Comparison of ENCODE assay signal across 18 mouse cellular contexts in genomic region chr13:34669919-34670865, GRCm38 (mm10). TPM values are rescaled to one million over a fixed set of nuclear protein-coding genes. Genes with fewer than 3 reads are reported as not detected.
DNase-seq lines count a peak whose midpoint lies in the region; ATAC-seq and TF ChIP-seq lines count a peak whose summit lies in the region.
"Had no signal": no experiment of that assay in that cellular context is flagged by ENCODE, and none has a peak within 500 bp of the region (broad histone marks: within the 10 kb centered on the region; RNA-seq: fewer than 3 reads in every experiment).

No protein-coding gene starts in this region.

- H3K27me3 ChIP-seq in spleen, adult 2 months (ENCODE audit: control insufficient read depth, insufficient read depth, low read length): no peaks in the 10 kb centered on the region
- no peaks in the 10 kb centered on the region for H3K27me3 ChIP-seq in hindbrain, embryonic 13.5 days
- peaks cover 6% of the 10 kb centered on the region; the same call in 1 of the 2 replicates for H3K27me3 ChIP-seq in midbrain, embryonic 14.5 days (ENCODE audit: control insufficient read depth, insufficient read depth, low read length)
- H3K27me3 ChIP-seq in liver, postnatal 0 days (ENCODE audit: insufficient read depth, low read length): no peaks in the 10 kb centered on the region
- H3K27me3 ChIP-seq: embryonic facial prominence, embryonic 15.5 days; heart, embryonic 12.5 days had no signal

- no peak overlapping the region for H3K9ac ChIP-seq in hindbrain, embryonic 13.5 days
- peak overlapping the region; percentile 34 for H3K9ac ChIP-seq in midbrain, embryonic 14.5 days (replicated peaks; ENCODE audit: low read length)
- H3K9ac ChIP-seq in liver, postnatal 0 days (replicated peaks): no peak overlapping the region
- H3K9ac ChIP-seq: embryonic facial prominence, embryonic 15.5 days; heart, embryonic 12.5 days; liver, embryonic 14.5 days had no signal

- DNase-seq in spleen, adult 2 months (ENCODE audit: low read depth in 1 of 2, low spot score in 2 of 2): no peak
- DNase-seq in spleen, postnatal 14 days (ENCODE audit: low spot score in 2 of 2): no peak
- peak; percentile 74 for DNase-seq in midbrain, embryonic 14.5 days
- DNase-seq in liver, postnatal 0 days: no peak
- no peak for DNase-seq in kidney, postnatal 36 days
- no peak for DNase-seq in left cerebral cortex, postnatal 25 days (ENCODE audit: low spot score in 2 of 2)
- no peak for DNase-seq in testis, postnatal 10 days (ENCODE audit: low spot score)
- DNase-seq: cerebellum, adult 11 months; gastrocnemius, postnatal 25 days; heart, postnatal 4 days; kidney, adult 9 months; lung, postnatal 14 days; right cerebral cortex, postnatal 14 days had no signal

- TF ChIP-seq POLR2A in spleen, adult 2 months (IDR thresholded peaks at IDR 0.05; ENCODE audit: low read depth, low read length): no peak

- no peak for TF ChIP-seq CTCF in spleen, adult 2 months (IDR thresholded peaks at IDR 0.05; ENCODE audit: extremely low read depth, insufficient read depth, insufficient read length, insufficient replicate concordance)
- no peak for TF ChIP-seq CTCF in liver, postnatal 0 days (IDR thresholded peaks at IDR 0.05; ENCODE audit: low read depth)

- TF ChIP-seq EP300 in liver, postnatal 0 days (IDR thresholded peaks at IDR 0.05; ENCODE audit: low read depth): no peak

- no peak overlapping the region; the same call in 1 of the 2 replicates for H3K4me3 ChIP-seq in spleen, adult 2 months (ENCODE audit: extremely low read depth, insufficient read depth, insufficient read length)
- no peak overlapping the region for H3K4me3 ChIP-seq in hindbrain, embryonic 13.5 days
- H3K4me3 ChIP-seq in midbrain, embryonic 14.5 days (replicated peaks; ENCODE audit: low read depth, low read length): 0 out of 2 replicates have a peak overlapping the region, but pooled peaks have one; percentile 8
- no peak overlapping the region for H3K4me3 ChIP-seq in liver, postnatal 0 days (ENCODE audit: low read depth, low read length)
- H3K4me3 ChIP-seq: embryonic facial prominence, embryonic 15.5 days; heart, embryonic 12.5 days; limb, embryonic 10.5 days had no signal

- peak overlapping the region; percentile 6 for H3K4me2 ChIP-seq in hindbrain, embryonic 13.5 days
- peak overlapping the region; percentile 46 for H3K4me2 ChIP-seq in midbrain, embryonic 14.5 days (ENCODE audit: low read length)
- no peak overlapping the region for H3K4me2 ChIP-seq in liver, postnatal 0 days (ENCODE audit: low read depth, low read length)
- H3K4me2 ChIP-seq: embryonic facial prominence, embryonic 15.5 days; heart, embryonic 12.5 days had no signal

- peaks cover 9% of the 10 kb centered on the region; the same call in 1 of the 2 replicates for H3K4me1 ChIP-seq in spleen, adult 2 months (ENCODE audit: control insufficient read depth, insufficient read depth, insufficient read length)
- H3K4me1 ChIP-seq in hindbrain, embryonic 13.5 days (replicated peaks): peaks cover 14% of the 10 kb centered on the region
- peaks cover 22% of the 10 kb centered on the region for H3K4me1 ChIP-seq in midbrain, embryonic 14.5 days (ENCODE audit: control insufficient read depth, insufficient read depth, low read length)
- peaks cover 10% of the 10 kb centered on the region for H3K4me1 ChIP-seq in liver, postnatal 0 days (ENCODE audit: insufficient read depth)
- H3K4me1 ChIP-seq: heart, embryonic 12.5 days had no signal

- peak overlapping the region; percentile 13; the same call in 1 of the 2 replicates for H3K27ac ChIP-seq in spleen, adult 2 months (ENCODE audit: insufficient read depth, low read length)
- H3K27ac ChIP-seq in hindbrain, embryonic 13.5 days: peak overlapping the region; percentile 82
- H3K27ac ChIP-seq in midbrain, embryonic 14.5 days (replicated peaks; ENCODE audit: low read depth, low read length): peak overlapping the region; percentile 82
- no peak overlapping the region for H3K27ac ChIP-seq in liver, postnatal 0 days (ENCODE audit: low read depth)
- H3K27ac ChIP-seq: embryonic facial prominence, embryonic 15.5 days; limb, embryonic 10.5 days; liver, embryonic 14.5 days had no signal

- WGBS in spleen, adult 2 months: 59% methylated on average over 16 of the region's 16 CpGs
- WGBS in hindbrain, embryonic 13.5 days: 39% methylated on average over 16 of the region's 16 CpGs
- WGBS in midbrain, embryonic 14.5 days: 11% methylated on average over 16 of the region's 16 CpGs
- 68% methylated on average over 16 of the region's 16 CpGs for WGBS in liver, postnatal 0 days (ENCODE audit: insufficient replicate concordance)

- intact Hi-C loops in left cerebral cortex, postnatal 25 days (cut with DNase I): no loop called here

- ATAC-seq in hindbrain, embryonic 13.5 days (ENCODE audit: low FRiP score): peak; percentile 67
- peak; percentile 67 for ATAC-seq in midbrain, embryonic 14.5 days (ENCODE audit: low FRiP score, low TSS enrichment)
- ATAC-seq in liver, postnatal 0 days: no peak

- H3K36me3 ChIP-seq in spleen, adult 2 months (ENCODE audit: control insufficient read depth, insufficient read depth, low read length): no peaks in the 10 kb centered on the region
- H3K36me3 ChIP-seq in hindbrain, embryonic 13.5 days: no peaks in the 10 kb centered on the region
- H3K36me3 ChIP-seq in midbrain, embryonic 14.5 days (ENCODE audit: control insufficient read depth, insufficient read depth, low read length): no peaks in the 10 kb centered on the region
- no peaks in the 10 kb centered on the region for H3K36me3 ChIP-seq in liver, postnatal 0 days (replicated peaks; ENCODE audit: insufficient read depth, low read length)
- H3K36me3 ChIP-seq: embryonic facial prominence, embryonic 15.5 days; heart, embryonic 12.5 days; limb, embryonic 10.5 days had no signal

- H3K9me3 ChIP-seq in hindbrain, embryonic 13.5 days: no peaks in the 10 kb centered on the region
- no peaks in the 10 kb centered on the region for H3K9me3 ChIP-seq in midbrain, embryonic 14.5 days (ENCODE audit: control insufficient read depth, low read length)
- H3K9me3 ChIP-seq in liver, postnatal 0 days (ENCODE audit: low read length): no peaks in the 10 kb centered on the region
- H3K9me3 ChIP-seq: embryonic facial prominence, embryonic 15.5 days; heart, embryonic 12.5 days; limb, embryonic 10.5 days had no signal

RNA-seq across cellular contexts. Expression of gene Pxdc1, which starts 16.9 kb away (rescaled TPM):
- polyA plus RNA-seq in spleen, adult 2 months (2012; rRNA removed): 41.9 and 47.4 TPM in 2 replicates
- polyA plus RNA-seq in hindbrain, embryonic 13.5 days (2015; fragmentation: Nextera tagmentation; extraction: Ambion mirVana): 8.3 and 8.9 TPM in 2 replicates
- polyA plus RNA-seq in midbrain, embryonic 14.5 days (2014; fragmentation: Nextera tagmentation; extraction: Ambion mirVana): 9.6 and 10.1 TPM in 2 replicates
- polyA plus RNA-seq in liver, postnatal 0 days (2015; fragmentation: Nextera tagmentation; extraction: Ambion mirVana): 24.8 and 27.7 TPM in 2 replicates
- 1 to 10 TPM; 5.9 to 7.1 TPM for total RNA-seq in left cerebral cortex, postnatal 25 days (2021)
